Mouse (Mus musculus) 416B (cell line): Measurements from ENCODE around the gene Plekhm2.

Source experiments
- DNase-seq: peaks from one replicate; pipeline ENCODE4 v3.0.0; 2011; ENCODE audit warnings: low read depth

Gene Plekhm2

GRCm38 (mm10) chr4:141660884-141661283 lies 3.8 kb downstream of the Plekhm2 start:
- DNase-seq: no peak

GRCm38 (mm10) chr4:141659739-141660138 lies 5.0 kb downstream of the Plekhm2 start:
- DNase-seq: no peak

- peak; percentile 51 for DNase-seq
Measured at GRCm38 (mm10) chr4:141658846-141659484, 5.7 kb downstream of the Plekhm2 start.

- no peak for DNase-seq
Measured at GRCm38 (mm10) chr4:141656932-141657331, 7.8 kb downstream of the Plekhm2 start.

GRCm38 (mm10) chr4:141655908-141656608 lies 8.6 kb downstream of the Plekhm2 start:
- peak; percentile 49 for DNase-seq

GRCm38 (mm10) chr4:141654509-141654908 lies 10.2 kb downstream of the Plekhm2 start:
- no peak for DNase-seq

- DNase-seq: no peak
Measured at GRCm38 (mm10) chr4:141653813-141654212, 10.9 kb downstream of the Plekhm2 start.

- peak; percentile 68 for DNase-seq
Measured at GRCm38 (mm10) chr4:141653044-141653443, 11.7 kb downstream of the Plekhm2 start.

- DNase-seq: no peak
Measured at GRCm38 (mm10) chr4:141651944-141652343, 12.8 kb downstream of the Plekhm2 start.

- no peak for DNase-seq
Measured at GRCm38 (mm10) chr4:141651286-141651685, 13.4 kb downstream of the Plekhm2 start.

- DNase-seq: no peak
Measured at GRCm38 (mm10) chr4:141649244-141649643, 15.5 kb downstream of the Plekhm2 start.

GRCm38 (mm10) chr4:141648262-141648661 lies 16.4 kb downstream of the Plekhm2 start:
- no peak for DNase-seq

- no peak for DNase-seq
Measured at GRCm38 (mm10) chr4:141647187-141647586, 17.5 kb downstream of the Plekhm2 start.

- no peak for DNase-seq
Measured at GRCm38 (mm10) chr4:141645988-141646387, 18.7 kb downstream of the Plekhm2 start.

GRCm38 (mm10) chr4:141643118-141643855 lies 21.4 kb downstream of the Plekhm2 start:
- no peak for DNase-seq

GRCm38 (mm10) chr4:141641961-141642811 lies 22.5 kb downstream of the Plekhm2 start:
- DNase-seq: no peak

- no peak for DNase-seq
Measured at GRCm38 (mm10) chr4:141641353-141641771, 23.3 kb downstream of the Plekhm2 start.

GRCm38 (mm10) chr4:141639474-141639873 lies 25.2 kb downstream of the Plekhm2 start:
- no peak for DNase-seq

GRCm38 (mm10) chr4:141636693-141637092 lies 28.0 kb downstream of the Plekhm2 start:
- DNase-seq: no peak

- no peak for DNase-seq
Measured at GRCm38 (mm10) chr4:141635991-141636390, 28.7 kb downstream of the Plekhm2 start.

- no peak for DNase-seq
Measured at GRCm38 (mm10) chr4:141632111-141632873, 32.4 kb downstream of the Plekhm2 start.
